Mouse (Mus musculus) E14TG2a.4 (cell line): Measurements from ENCODE around the gene Mysm1.

Experiments used
- CTCF ChIP-seq: conservative IDR thresholded peaks from 2 replicates; pipeline ENCODE4 v1.5.1; 2014; ENCODE audit warnings: low read length
- NANOG ChIP-seq: IDR thresholded peaks from 2 replicates; pipeline ENCODE4 v1.6.1; 2014; ENCODE audit warnings: borderline replicate concordance, low read length, mixed read lengths
- POU5F1 ChIP-seq: IDR thresholded peaks from 2 replicates; pipeline ENCODE4 v1.6.1; 2014; ENCODE audit warnings: low read length, borderline replicate concordance

DNA sequence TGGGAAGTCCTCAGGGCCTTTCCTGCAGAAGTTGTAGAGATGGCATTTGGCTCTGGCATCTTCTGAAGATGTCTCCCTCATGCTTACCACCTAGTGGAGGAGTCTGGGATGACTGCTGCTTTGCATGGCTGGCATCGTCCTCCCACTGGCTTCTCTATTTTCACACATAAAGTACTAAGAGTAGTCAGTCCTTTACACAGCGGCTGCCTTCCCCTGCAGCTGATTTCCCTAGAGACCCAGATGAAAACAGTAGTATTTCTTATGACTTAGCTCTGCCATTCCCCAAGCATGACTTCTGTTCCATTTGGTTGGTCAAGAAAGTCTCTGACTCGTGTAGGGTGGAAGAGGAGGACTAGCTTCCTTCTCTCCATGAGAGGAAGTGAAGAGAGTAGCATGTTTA lies 20.3 kb upstream of the Mysm1 start:
- TF ChIP-seq CTCF: peak; percentile 16; the same call in 1 of the 2 replicates
- TF ChIP-seq NANOG: no peak
- TF ChIP-seq POU5F1: no peak
